Mouse (Mus musculus) cerebellum, adult 2 months (tissue): ENCODE results near the gene Zfyve27. TPM values are rescaled to one million over a fixed set of nuclear protein-coding genes. Genes with fewer than 3 reads are reported as not detected.

ENCODE experiments used
- DNase-seq, 2 experiments: peaks; one replicate each; pipeline ENCODE4 v3.0.0; 2021
- H3K27ac ChIP-seq: fragments of 200-500 bp; 2 replicates; pipeline ENCODE4 v1.5.1; 2012; ENCODE audit warnings: low read length, control low read depth, inconsistent platforms; ENCODE audit not compliant: insufficient read depth
- H3K27me3 ChIP-seq: fragments of 200-500 bp; 2 replicates; pipeline ENCODE4 v1.6.1; 2012; ENCODE audit warnings: inconsistent platforms, mild to moderate bottlenecking, low read length, moderate library complexity; ENCODE audit not compliant: control insufficient read depth, insufficient read depth
- H3K4me1 ChIP-seq: fragments of 200-500 bp; 2 replicates; pipeline ENCODE4 v1.6.1; 2011; ENCODE audit warnings: low read length; ENCODE audit not compliant: control insufficient read depth, insufficient read depth
- H3K4me3 ChIP-seq: fragments of 200-500 bp; replicated peaks from 2 replicates; pipeline ENCODE3; 2011; ENCODE audit warnings: mild to moderate bottlenecking, low read depth, low read length, control low read depth; ENCODE audit not compliant: insufficient read depth
- CTCF ChIP-seq: fragments of 200-500 bp; IDR thresholded peaks from 2 replicates; pipeline ENCODE4 v1.5.1; 2011; ENCODE audit warnings: low read depth, mild to moderate bottlenecking, control low read depth, low read length, moderate library complexity, borderline replicate concordance; ENCODE audit not compliant: insufficient read depth
- POLR2A ChIP-seq: fragments of 200-500 bp; IDR thresholded peaks from 2 replicates; pipeline ENCODE4 v1.6.1; 2011; ENCODE audit warnings: low read length, control low read depth, borderline replicate concordance; ENCODE audit not compliant: insufficient read depth
- WGBS: fragments of 180-500 bp; shearing (Covaris S2); methylation state at CpG from one replicate; pipeline ENCODE4 v1.1.7; 2018; 5-methylcytosine and 5-hydroxymethylcytosine counted together
- polyA plus RNA-seq: library from polyadenylated mRNA; depleted of rRNA; stranded (reverse); fragments of >200 nt; gene quantifications from 2 replicates; pipeline ENCODE4 v1.2.3, GENCODE M21; 2012; rRNA removed

The Zfyve27 gene
- polyA plus RNA-seq, 1 experiment: 104 TPM

DNA sequence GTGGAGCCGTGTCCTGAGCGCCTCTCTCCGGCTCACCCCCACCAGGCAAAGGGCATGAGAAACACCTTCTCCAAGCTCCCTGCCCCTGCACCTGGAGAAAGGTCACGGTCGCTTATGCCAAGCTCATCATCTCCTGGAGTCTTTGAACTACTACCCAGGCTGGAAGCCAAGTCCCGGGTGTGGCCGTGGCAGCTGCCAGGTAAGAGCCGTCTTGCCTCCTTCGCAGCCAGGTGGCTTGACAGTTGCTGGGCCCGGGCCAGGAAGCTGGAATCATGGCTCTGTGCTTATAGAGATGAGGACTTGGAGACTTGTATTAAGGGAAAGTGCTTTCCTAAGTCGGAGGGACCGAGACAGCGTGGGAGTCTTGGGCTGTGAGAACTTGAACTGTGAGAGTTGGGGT is 67.2 kb downstream of the Zfyve27 start:
- Histone ChIP-seq H3K4me3 (no peak overlapping the region), H3K27me3 (no peaks in the 10 kb centered on the region), H3K27ac (no peak overlapping the region), H3K4me1 (peaks cover 10% of the 10 kb centered on the region)
- TF ChIP-seq POLR2A (no peak), CTCF (no peak)
- 21% methylated on average over 13 of the region's 13 CpGs for WGBS
- peak; percentile 59 to 71 for DNase-seq

DNA sequence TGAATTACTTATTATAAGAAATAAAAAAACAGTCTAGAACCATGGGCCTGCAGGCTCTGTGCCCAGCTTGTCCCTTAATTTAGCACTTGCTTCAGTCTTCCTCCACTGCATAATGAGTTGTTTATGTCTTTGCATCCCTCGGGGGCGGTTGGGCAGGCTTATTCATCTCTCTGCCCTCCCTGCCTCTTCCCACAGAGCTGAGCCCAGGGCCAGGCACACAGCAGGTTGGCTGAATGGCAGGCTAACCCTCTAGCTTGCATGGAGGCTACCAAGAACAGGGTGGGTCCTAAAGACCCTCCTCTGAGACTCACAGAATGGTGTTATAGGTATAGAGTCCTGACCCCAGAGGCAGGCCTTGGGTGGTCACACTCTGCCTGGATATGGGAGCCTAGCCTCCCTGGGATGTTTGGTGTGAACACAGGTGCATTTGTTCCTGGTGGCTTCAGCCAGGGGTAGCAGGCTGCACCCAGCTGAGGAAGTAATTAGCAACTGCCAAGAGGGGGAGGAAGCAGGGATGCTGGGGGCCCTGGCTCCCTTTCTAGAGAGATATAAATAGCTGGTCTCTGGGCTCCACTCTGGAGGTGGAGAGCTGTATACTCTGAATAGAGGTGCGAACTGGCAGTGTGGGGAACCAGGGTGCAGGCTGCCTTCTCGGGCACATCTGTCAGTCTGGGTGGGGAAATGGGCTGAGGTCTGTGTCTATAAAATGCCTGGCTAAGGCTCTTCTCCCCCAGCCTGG is 74.0 kb downstream of the Zfyve27 start:
- 12% methylated on average over 4 of the region's 4 CpGs for WGBS
- Histone ChIP-seq H3K27ac (no peak overlapping the region), H3K27me3 (no peaks in the 10 kb centered on the region), H3K4me1 (peaks cover 15% of the 10 kb centered on the region), H3K4me3 (no peak overlapping the region)
- peak; percentile 36 to 38 for DNase-seq
- TF ChIP-seq CTCF (no peak), POLR2A (no peak)

DNA sequence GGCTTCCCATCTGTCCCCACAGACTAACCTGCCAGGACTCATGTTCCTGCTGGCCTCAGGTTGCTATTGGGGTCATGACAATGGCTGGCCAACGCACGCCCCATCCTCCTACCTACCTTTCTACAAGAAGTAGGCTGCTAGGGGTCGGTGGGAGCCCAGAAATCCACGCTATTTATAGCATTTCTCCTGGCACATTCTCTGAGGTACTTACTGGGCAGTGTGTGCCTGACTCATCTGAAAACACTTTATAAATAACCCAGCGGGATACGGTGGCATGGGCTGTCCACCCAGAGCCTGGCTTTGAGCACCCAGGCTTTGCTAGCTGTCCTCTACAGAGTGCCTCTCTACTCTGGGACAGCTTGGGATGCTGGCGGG is 74.6 kb downstream of the Zfyve27 start:
- Histone ChIP-seq H3K4me3 (no peak overlapping the region), H3K4me1 (peaks cover 15% of the 10 kb centered on the region), H3K27ac (no peak overlapping the region), H3K27me3 (no peaks in the 10 kb centered on the region)
- WGBS: 17% methylated on average over 7 of the region's 7 CpGs
- DNase-seq: peak; percentile 49 to 55
- no peak for TF ChIP-seq CTCF
- TF ChIP-seq POLR2A: no peak

DNA sequence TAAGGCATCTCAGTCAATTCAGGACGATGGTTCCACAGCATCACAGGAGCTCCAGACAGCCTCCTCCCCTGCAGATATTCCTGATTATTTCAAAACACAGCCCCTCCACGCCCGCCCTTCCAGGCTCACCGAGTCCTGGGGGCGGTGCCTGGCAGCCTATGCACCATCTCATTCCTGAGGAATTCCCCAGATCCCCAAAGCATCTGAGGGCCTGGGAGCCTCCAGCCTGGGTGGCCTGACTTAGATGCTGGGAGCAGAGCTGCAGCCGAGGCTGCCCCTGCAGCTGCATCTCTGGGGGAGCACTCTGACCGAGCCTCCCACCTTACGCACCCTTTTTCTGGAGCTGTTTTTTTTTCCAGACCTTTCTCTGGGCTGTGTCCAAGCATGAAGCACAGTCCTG is 77.1 kb downstream of the Zfyve27 start:
- no peak overlapping the region for H3K27ac ChIP-seq
- no peak for TF ChIP-seq POLR2A
- H3K27me3 ChIP-seq: no peaks in the 10 kb centered on the region
- H3K4me3 ChIP-seq: no peak overlapping the region
- no peak for DNase-seq
- 74% methylated on average over 8 of the region's 8 CpGs for WGBS
- H3K4me1 ChIP-seq: peaks cover 15% of the 10 kb centered on the region

DNA sequence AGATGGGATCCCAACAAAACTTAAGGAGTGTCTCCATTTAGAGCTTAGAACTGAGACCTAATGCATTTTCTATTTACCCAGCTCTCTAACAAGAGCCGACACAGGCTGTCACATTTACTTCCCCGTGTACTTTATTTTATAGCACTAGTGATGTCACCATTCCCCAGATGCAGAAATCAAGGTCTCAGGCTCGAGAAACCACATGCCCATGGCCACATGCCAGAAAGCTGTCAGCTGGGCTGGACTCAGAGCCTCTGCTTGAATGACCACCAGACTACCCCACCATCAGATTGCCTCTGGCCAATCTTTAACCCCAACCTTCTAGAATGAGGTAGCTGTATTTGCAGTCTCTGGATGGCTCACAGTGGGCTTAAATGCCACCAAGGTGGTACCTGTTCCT is 79.7 kb downstream of the Zfyve27 start:
- Histone ChIP-seq H3K4me3 (no peak overlapping the region), H3K4me1 (peaks cover 6% of the 10 kb centered on the region; the same call in 1 of the 2 replicates), H3K27me3 (no peaks in the 10 kb centered on the region), H3K27ac (no peak overlapping the region)
- 81% methylated on average over 3 of the region's 3 CpGs for WGBS
- no peak for DNase-seq
- TF ChIP-seq CTCF (no peak), POLR2A (no peak)

Other genes with a start within 250 kb of the Zfyve27 start
- 25.6 and 26.3 TPM in 2 replicates for gene Exosc1, start 230.5 kb upstream of the Zfyve27 start, polyA plus RNA-seq
- gene Zdhhc16, start 230.5 kb upstream of the Zfyve27 start, polyA plus RNA-seq: 60.9 and 70.4 TPM in 2 replicates
- 54.9 and 65.5 TPM in 2 replicates for gene Mms19, start 182.8 kb upstream of the Zfyve27 start, polyA plus RNA-seq
- 28.1 and 29.4 TPM in 2 replicates for gene Ubtd1, start 182.2 kb upstream of the Zfyve27 start, polyA plus RNA-seq
- 0.32 and 0.54 TPM in 2 replicates for gene Ankrd2, start 128.0 kb upstream of the Zfyve27 start, polyA plus RNA-seq
- gene Hoga1, start 118.3 kb upstream of the Zfyve27 start, polyA plus RNA-seq: 2.2 and 2.4 TPM in 2 replicates
- 0.32 and 0.41 TPM in 2 replicates for gene 4933411K16Rik, start 111.7 kb upstream of the Zfyve27 start, polyA plus RNA-seq
- 43.4 and 44.6 TPM in 2 replicates for gene Morn4, start 77.6 kb upstream of the Zfyve27 start, polyA plus RNA-seq
- gene Pi4k2a, start 73.5 kb upstream of the Zfyve27 start, polyA plus RNA-seq: 78.6 and 81.0 TPM in 2 replicates
- gene Avpi1, start 34.9 kb upstream of the Zfyve27 start, polyA plus RNA-seq: 26.9 and 28.8 TPM in 2 replicates
- gene Marveld1, start 16.6 kb upstream of the Zfyve27 start, polyA plus RNA-seq: 11.7 and 12.8 TPM in 2 replicates
- 12.7 and 15.3 TPM in 2 replicates for gene Sfrp5, start 38.3 kb downstream of the Zfyve27 start, polyA plus RNA-seq
- gene Golga7b, start 83.6 kb downstream of the Zfyve27 start, polyA plus RNA-seq: 90.4 and 98.9 TPM in 2 replicates